Mouse (Mus musculus) brain, embryonic 14.5 days (tissue): ENCODE data around the gene Myo1d. TPM values are rescaled to one million over a fixed set of nuclear protein-coding genes. Genes with fewer than 3 reads are reported as not detected.
A peak's percentile ranks its signal among the peaks of the same experiment; 100 is the strongest.

ENCODE experiments used
- DNase-seq: peaks from one replicate; pipeline ENCODE4 v3.0.0-alpha.2; 2011; ENCODE audit warnings: low read depth
- CTCF ChIP-seq: fragments of 200-500 bp; IDR thresholded peaks from 2 replicates; pipeline ENCODE4 v1.5.1; 2012; ENCODE audit warnings: inconsistent platforms, mild to moderate bottlenecking, moderate library complexity, borderline replicate concordance; ENCODE audit not compliant: insufficient read depth, insufficient read length; ENCODE audit errors: extremely low read depth
- POLR2A ChIP-seq: fragments of 200-500 bp; IDR thresholded peaks from 2 replicates; pipeline ENCODE4 v1.6.1; 2012; ENCODE audit warnings: mild to moderate bottlenecking, inconsistent platforms, borderline replicate concordance; ENCODE audit not compliant: poor library complexity, insufficient read depth, insufficient read length, severe bottlenecking; ENCODE audit errors: extremely low read depth
- polyA plus RNA-seq: library from polyadenylated mRNA; depleted of rRNA; stranded (reverse); fragments of >200 nt; gene quantifications from 2 replicates; pipeline ENCODE4 v1.2.3, GENCODE M21; 2012

Gene Myo1d
- polyA plus RNA-seq, 1 experiment = 2.2 TPM

DNA sequence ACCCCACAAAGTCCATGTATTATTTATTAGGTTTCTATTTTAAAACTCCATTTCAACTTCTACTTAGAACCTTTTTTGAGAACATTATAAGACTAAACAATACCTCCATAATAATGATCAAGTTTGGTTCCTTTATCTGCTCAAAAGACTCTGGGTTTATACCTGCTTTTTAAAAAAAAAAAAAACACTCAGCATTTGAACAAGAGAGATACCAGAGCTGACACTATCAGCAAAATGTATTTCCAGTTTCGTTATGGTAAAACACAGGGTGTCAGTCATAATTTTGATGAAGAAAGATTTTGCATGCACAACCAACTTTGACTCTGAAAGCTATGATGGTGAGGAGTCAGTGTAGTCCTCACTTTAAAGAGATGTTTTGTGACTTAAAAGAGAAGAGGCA lies 28.7 kb downstream of the Myo1d start:
- TF ChIP-seq CTCF (no peak), POLR2A (no peak)

DNA sequence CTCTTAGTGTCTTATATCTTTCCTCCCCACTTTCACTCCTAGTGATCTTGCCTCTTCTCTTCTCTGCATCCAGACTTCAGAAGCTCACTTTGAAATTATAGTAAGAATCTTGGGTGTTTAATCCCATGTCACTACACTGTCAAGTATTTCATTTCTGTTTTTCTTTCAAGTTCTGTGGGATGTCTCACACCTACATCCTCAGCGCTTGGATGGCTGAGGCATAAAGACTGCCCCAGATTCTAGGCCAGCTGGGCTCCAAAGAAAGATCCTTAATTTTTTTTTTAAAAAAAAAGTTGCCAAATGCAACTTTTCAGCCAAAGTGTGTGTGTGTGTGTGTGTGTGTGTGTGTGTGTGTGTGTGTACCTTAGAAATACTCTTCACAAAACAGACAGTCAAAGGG lies 30.6 kb downstream of the Myo1d start:
- no peak for TF ChIP-seq CTCF
- no peak for TF ChIP-seq POLR2A
- DNase-seq = no peak

More for the DNA sequence above, 28.7 kb downstream of the Myo1d start:
- no peak for DNase-seq

DNA sequence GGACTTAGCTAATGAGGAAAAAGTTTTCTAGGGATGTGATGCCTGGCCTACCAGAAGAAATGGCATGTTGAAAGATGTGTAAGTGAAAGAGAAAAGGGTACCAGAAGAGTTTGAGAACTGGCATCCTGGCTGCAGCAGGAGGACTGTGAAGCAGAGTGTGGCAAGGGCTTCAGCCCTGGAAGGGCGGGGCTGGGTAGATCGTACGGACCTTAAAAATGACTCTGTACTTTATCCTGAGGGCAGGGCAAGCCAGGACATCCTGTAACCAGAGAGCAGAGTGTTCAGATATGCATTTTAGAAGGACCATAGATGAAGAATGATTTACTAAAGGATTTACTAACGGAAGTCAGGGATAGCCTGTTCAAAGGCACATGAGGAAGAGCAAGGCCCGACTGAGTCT lies 34.4 kb downstream of the Myo1d start:
- no peak for DNase-seq
- TF ChIP-seq CTCF (no peak), POLR2A (no peak)

DNA sequence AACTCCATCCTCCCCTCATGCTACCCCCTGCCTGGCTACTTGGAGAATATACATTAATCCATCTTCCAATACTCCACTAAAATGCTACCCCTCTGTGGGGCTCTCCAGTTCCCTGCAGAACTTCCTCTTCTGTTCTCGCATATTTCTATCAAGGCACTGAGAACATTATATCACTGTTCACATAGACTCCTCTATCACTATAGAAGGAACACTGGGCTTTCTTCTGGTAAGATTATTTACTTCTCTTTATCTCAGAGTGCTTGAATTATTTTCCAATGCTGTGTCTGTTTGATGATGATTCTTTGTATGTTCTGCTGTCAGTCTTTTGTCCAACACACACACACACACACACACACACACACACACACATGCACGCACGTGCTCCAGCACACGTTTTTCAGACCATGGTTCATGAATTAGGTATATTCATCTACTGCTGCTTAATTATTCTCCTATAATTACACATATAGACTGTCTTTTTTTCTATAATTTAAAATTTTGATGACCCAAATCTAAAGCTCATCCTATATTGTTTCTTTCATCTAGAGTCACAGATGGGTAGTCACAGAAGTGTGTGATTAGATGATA lies 35.9 kb downstream of the Myo1d start:
- TF ChIP-seq CTCF (no peak), POLR2A (no peak)
- no peak for DNase-seq

DNA sequence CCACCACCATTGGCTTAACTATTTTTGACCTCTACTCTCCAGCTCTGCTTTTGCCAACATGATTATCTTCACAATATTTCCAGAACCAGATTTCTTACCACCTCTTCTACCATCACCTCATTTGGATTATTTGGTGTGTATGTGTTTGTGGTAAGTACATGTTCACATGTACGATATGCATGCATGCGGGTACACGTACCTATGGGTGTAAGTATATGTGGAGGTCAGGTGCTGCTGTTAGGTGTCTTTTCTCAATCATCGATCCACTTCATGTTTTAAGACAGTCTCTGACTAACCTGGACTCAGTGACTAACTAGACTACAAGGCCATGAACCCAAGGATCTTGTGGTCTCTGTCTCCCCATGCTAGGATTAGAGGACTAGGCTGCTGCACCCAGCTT lies 37.4 kb downstream of the Myo1d start:
- DNase-seq = no peak
- TF ChIP-seq POLR2A (no peak), CTCF (no peak)

DNA sequence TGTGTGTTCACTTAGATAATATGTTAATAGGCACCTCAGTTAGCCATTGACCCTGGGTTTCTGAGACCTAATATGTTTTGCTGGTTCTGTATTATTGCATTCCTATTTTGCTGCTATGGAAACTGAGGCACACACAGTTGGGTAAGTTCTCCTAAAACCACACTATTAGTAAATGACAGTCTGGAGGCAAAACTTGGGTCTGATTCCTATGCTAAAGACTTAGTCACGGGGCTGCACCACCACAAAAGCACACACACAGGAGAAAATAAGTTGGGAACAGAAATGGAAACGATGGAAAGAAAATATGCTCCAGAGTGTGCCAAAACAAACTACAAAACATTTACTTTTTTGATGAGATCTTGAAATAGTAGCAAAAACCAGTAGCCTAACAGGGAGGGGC lies 45.1 kb downstream of the Myo1d start:
- TF ChIP-seq POLR2A (no peak), CTCF (no peak)
- DNase-seq = no peak

DNA sequence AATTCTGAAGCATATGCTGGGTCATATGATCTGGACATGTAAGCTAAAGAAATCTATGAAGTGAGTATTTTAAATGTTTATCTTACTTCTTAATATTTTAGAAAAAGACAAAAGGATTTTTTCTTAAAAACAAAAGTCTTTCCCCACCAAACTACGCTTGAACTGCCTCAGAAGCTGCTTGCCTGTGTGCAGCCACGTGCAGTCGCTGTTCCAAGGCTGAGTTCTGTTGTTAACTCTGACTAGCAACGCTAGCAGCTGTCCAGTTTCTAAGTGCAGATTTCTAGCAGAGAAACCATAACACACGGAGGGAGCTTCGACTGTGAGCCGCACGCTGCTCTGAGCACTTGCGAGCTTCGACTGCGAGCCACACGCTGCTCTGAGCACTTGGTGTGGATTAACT lies 55.1 kb downstream of the Myo1d start:
- no peak for TF ChIP-seq POLR2A
- no peak for TF ChIP-seq CTCF
- DNase-seq = peak; percentile 35

DNA sequence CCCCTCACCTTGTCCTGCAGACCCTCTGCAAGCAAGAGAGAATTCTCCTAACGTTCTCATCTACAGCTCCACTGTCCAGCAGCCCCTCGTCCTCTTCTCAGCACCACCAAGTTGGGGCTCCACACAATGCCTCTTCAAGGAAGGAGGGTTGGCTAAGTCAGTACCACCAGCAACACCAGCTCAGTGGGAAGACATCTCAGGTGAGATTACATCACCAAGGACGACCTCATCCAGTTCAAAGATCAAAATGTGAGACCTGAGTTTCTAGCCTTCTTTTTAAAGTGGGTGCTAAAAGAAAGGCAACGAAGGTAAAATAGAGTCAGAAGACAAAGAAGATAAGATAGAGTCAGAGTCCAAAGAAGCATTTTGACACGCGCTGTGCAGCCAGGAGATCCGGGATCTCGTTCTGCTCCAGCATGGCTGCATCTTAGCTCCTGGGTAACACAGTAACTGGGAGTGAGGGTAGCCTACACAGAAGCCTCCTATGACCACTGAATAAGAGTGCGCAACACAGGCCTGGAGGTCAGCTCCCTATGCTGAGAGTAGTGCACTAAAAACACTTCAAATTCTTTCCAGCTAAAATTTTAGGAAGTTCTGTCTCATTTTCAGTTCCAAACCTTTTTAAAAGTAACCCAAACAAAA lies 56.3 kb downstream of the Myo1d start:
- DNase-seq = no peak

DNA sequence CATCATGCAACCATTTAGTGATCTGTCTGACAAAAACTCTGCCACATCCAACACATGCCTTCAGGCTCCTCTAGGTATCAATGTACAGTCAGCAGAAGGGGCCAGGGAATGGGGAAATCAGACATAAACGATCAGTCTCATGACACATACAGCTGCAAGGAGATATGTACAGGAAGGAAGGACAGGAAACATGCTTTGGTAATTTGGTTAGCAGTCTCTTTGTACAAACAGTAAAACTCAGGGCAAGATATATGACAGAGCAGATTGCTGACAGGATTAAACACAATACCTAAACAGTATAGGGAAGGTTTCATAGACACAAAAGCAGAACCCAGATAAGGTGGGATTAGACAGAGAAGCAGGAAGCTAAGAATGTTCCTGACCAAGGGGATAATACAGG lies 60.8 kb downstream of the Myo1d start:
- TF ChIP-seq CTCF = no peak
- no peak for TF ChIP-seq POLR2A
- DNase-seq = no peak

More for the DNA sequence above, 56.3 kb downstream of the Myo1d start:
- no peak for TF ChIP-seq CTCF
- TF ChIP-seq POLR2A = no peak

DNA sequence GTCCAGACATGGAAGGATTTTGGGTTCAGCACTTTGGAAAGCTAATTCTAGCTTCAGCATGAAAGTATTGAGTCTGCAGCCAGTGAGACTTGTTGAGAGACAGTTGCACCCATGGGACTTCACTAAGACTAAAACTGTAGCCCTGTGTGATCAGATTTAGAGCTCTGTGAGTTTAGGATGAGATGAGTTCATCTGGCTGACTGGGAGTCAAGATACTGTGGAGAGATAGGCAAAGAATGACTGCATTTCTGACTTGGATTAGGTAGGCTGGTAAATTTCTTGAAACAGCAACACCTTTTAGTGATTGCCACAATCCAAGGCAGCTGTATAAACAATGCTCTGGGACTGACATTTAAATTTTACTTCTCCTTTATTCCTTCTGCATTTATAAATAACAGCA lies 61.8 kb downstream of the Myo1d start:
- no peak for DNase-seq
- TF ChIP-seq CTCF (no peak), POLR2A (no peak)

DNA sequence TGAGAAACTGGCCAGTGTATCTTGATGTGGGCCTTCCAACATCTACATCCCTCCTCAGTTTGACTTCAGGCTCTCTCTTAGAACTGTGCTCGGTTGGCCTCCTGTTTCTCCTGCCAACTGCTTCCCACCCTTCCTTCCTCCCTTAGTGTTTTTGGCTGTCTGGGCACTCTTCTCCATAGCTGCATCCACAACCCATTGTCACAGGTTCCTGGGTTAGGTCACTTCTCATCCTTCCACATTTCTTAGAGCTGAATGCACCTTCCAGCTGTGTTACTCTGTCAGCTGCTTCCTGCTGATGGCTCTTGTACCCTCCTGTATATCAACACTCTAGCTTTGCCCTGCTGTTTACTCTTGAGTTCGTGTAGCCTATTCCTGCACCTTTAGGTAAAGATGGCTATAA lies 64.7 kb downstream of the Myo1d start:
- TF ChIP-seq CTCF (no peak), POLR2A (no peak)
- no peak for DNase-seq

DNA sequence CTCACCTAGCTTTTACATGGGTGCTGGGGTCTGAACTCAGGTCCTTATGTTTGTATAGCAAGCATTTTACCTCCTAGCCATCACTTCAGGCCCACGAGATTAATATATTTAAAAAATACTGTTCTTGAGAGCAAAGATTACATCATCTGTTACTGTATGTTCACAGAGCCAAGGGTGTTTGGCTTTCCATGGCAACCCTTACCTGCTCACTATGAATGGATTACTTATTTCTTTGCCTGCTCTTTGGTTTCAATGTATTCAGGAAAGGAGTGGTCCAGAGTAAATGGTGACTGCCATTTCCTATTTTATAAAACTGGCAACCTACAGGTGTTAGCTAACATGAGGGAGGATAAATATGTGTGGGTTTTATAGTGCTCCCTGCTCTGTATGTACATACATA lies 66.1 kb downstream of the Myo1d start:
- no peak for TF ChIP-seq CTCF
- TF ChIP-seq POLR2A = no peak
- no peak for DNase-seq

DNA sequence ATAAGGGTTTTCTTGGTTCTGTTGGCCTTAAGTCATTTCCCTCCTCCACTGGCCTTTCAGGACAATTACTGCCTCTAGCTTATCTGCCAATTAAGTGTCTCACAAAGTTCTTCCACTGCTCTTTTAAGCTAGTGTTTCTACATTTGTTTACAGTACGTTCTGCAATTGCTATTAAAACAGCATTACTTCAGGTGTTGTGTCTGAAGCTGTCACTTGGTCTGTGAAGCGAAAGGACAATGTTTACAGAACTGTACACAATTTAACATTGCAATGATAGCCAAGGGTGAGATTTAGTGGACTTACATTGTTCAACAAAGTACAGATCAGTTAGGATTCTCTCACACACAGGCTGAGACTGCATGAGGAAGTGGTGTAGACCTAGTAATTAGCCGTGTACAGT lies 67.6 kb downstream of the Myo1d start:
- no peak for DNase-seq
- TF ChIP-seq CTCF = no peak
- TF ChIP-seq POLR2A = no peak

DNA sequence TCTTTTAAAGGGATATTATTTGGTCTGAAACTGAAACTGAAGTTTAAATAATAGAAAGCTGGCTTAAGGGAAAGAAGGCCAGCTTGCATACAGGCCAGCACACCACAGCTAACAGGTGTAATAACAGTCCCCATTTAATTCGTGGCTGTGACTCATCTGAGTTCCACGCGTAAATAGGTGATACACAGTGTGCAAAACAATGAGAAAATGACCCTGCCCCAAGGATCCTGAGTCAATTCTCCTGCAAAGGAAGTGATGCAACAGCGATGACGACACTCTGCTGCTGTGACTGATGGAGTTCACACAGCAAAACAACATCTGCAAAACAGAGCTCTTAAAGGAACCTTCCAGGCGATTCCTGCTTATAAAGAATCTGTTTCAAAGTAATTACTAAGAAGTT lies 68.5 kb downstream of the Myo1d start:
- TF ChIP-seq CTCF = no peak
- TF ChIP-seq POLR2A = no peak

More for the DNA sequence above, 68.5 kb downstream of the Myo1d start:
- no peak for DNase-seq
